Mouse (Mus musculus) liver, postnatal 0 days (tissue): Measurements from ENCODE around the gene Ubash3a. TPM values are rescaled to one million over a fixed set of nuclear protein-coding genes. Genes with fewer than 3 reads are reported as not detected.

Experiments used
- ATAC-seq: fragments of 200-750 bp; cut with Nextera tagmentation; 2 replicates; pipeline ENCODE4 v1.8.0; 2017; ENCODE audit warnings: mild to moderate bottlenecking, moderate library complexity
- DNase-seq: peaks from one replicate; pipeline ENCODE4 v3.0.0-alpha.2; 2016
- H3K27ac ChIP-seq: fragments of 300-500 bp; sonication (generic); 2 replicates; pipeline ENCODE4 v1.5.1; 2014; ENCODE audit warnings: antibody characterized with exemption, moderate library complexity, mild to moderate bottlenecking, low read depth
- H3K27me3 ChIP-seq: fragments of 300-500 bp; sonication (generic); 2 replicates; pipeline ENCODE4 v1.6.1; 2014; ENCODE audit warnings: low read length, control low read depth, mixed read lengths; ENCODE audit not compliant: insufficient read depth
- H3K36me3 ChIP-seq: fragments of 300-500 bp; sonication (generic); replicated peaks from 2 replicates; pipeline ENCODE4 v1.6.1; 2014; ENCODE audit warnings: mild to moderate bottlenecking, control low read depth, low read length, moderate library complexity, mixed read lengths; ENCODE audit not compliant: insufficient read depth
- H3K4me1 ChIP-seq: fragments of 300-500 bp; sonication (generic); 2 replicates; pipeline ENCODE4 v1.6.1; 2014; ENCODE audit warnings: antibody characterized with exemption, mild to moderate bottlenecking, control low read depth; ENCODE audit not compliant: insufficient read depth
- H3K4me2 ChIP-seq: fragments of 300-500 bp; sonication (generic); 2 replicates; pipeline ENCODE4 v1.6.1; 2014; ENCODE audit warnings: low read depth, mild to moderate bottlenecking, low read length, moderate library complexity, mixed read lengths
- H3K4me3 ChIP-seq: fragments of 300-500 bp; sonication (generic); 2 replicates; pipeline ENCODE4 v1.5.1; 2014; ENCODE audit warnings: low read depth, low read length
- H3K9ac ChIP-seq: fragments of 300-500 bp; sonication (generic); replicated peaks from 2 replicates; pipeline ENCODE4 v1.6.1; 2014; ENCODE audit warnings: mild to moderate bottlenecking, moderate library complexity
- H3K9me3 ChIP-seq: fragments of 300-500 bp; sonication (generic); 2 replicates; pipeline ENCODE4 v1.6.1; 2016; ENCODE audit warnings: mild to moderate bottlenecking, control low read depth, low read length, mixed read lengths
- CTCF ChIP-seq: sonication (generic); IDR thresholded peaks from 2 replicates; pipeline ENCODE4 v1.5.1; 2016; ENCODE audit warnings: antibody characterized with exemption, low read depth
- EP300 ChIP-seq: IDR thresholded peaks from 2 replicates; pipeline ENCODE4 v1.6.1; 2016; ENCODE audit warnings: antibody characterized with exemption, low read depth, mild to moderate bottlenecking
- WGBS: fragments of 180-500 bp; shearing (Covaris S2); extraction: QIAGEN DNeasy Blood & Tissue Kit; methylation state at CpG from one replicate; pipeline ENCODE4 v1.1.7; 2014; ENCODE audit not compliant: insufficient replicate concordance; 5-methylcytosine and 5-hydroxymethylcytosine counted together
- polyA plus RNA-seq: library from polyadenylated mRNA; unstranded; fragments of >200 nt; fragmentation: Nextera tagmentation; extraction: Ambion mirVana; gene quantifications from 2 replicates; pipeline ENCODE4 v1.2.1, GENCODE M21; 2015

Gene Ubash3a
- polyA plus RNA-seq, 1 experiment from 2014 or later = 4.6 TPM

DNA sequence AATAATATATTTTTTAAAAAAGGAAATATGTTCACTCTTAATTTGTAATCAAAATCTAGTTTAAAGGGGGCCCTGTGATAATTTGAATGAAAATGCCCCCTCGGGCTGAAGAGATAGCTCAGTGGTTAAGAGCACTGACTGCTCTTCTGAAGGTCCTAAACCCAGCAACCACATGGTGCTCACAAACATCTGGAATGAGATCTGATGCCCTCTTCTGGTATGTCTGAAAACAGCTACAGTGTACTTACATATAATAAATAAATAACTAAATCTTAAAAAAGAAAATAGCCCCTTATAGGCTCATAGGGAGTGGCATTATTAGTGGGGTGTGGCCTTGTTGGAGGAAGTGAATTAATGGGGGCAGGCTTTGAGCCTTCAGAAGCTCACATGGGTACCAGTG, 49.5 kb downstream of the Ubash3a start:
- 50% methylated on average over 1 of the region's 1 CpGs for WGBS
- TF ChIP-seq EP300 = no peak
- peak; percentile 29 for TF ChIP-seq CTCF

DNA sequence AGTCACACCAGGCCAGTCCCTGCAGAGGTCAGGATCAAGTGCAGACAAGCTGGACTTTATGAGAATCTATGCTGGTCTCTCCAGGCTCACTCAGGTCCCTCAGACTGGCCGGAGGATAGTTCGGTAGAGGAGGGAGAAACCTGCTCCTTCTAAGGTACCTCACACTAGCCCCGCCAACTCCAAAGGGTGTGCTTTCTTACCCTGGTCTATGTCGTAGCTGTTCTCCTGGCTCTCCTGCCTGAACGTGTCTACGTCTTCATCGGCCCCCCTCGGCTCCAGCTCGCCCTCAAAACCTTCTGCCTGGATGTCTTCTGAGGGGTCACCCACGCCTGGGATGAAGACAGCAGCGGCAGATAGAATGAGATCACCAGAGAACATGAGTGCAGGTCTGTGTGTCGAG, 50.2 kb downstream of the Ubash3a start:
- Histone ChIP-seq H3K9ac (no peak overlapping the region), H3K27me3 (peaks cover 3% of the 10 kb centered on the region; the same call in 1 of the 2 replicates), H3K36me3 (no peaks in the 10 kb centered on the region), H3K9me3 (no peaks in the 10 kb centered on the region), H3K27ac (no peak overlapping the region), H3K4me2 (no peak overlapping the region), H3K4me3 (no peak overlapping the region), H3K4me1 (peaks cover 11% of the 10 kb centered on the region; the same call in 1 of the 2 replicates)
- WGBS = 81% methylated on average over 12 of the region's 12 CpGs
- DNase-seq = no peak
- ATAC-seq = no peak
- TF ChIP-seq EP300 (no peak), CTCF (no peak)

More for the DNA sequence above, 49.5 kb downstream of the Ubash3a start:
- Histone ChIP-seq H3K4me2 (no peak overlapping the region), H3K36me3 (no peaks in the 10 kb centered on the region), H3K9ac (no peak overlapping the region), H3K27ac (no peak overlapping the region), H3K4me1 (peaks cover 6% of the 10 kb centered on the region; the same call in 1 of the 2 replicates), H3K9me3 (no peaks in the 10 kb centered on the region), H3K4me3 (no peak overlapping the region), H3K27me3 (peaks cover 3% of the 10 kb centered on the region; the same call in 1 of the 2 replicates)
- ATAC-seq = no peak
- no peak for DNase-seq

DNA sequence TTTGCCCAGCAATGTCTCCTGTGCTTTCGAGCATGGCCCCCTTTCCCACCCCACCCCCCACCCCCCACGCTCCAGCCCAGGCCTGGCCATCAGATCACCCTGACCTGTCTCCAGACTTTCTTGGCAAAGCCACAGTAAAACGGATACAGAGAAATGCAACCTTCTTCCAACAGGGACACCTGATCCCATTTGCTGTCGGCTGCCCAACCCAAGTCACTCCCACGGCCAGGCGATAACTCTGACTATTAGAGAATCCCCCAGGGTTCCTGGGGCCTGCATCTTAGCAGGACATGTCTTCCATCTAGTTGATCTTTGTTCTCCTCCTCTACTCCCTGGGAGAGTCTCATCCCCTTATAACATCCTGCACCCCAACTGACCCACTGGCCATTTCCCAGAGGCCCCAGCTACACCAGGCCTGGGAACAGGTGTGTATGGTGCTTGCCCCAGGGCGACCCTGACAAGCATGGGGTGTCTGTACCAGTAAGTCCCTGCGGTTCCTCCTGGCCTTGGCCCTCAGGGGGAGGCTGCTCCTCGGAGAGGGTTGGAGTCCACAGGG, 50.7 kb downstream of the Ubash3a start:
- Histone ChIP-seq H3K27me3 (peaks cover 3% of the 10 kb centered on the region; the same call in 1 of the 2 replicates), H3K4me1 (peaks cover 11% of the 10 kb centered on the region; the same call in 1 of the 2 replicates), H3K4me3 (no peak overlapping the region), H3K9ac (no peak overlapping the region), H3K4me2 (no peak overlapping the region), H3K9me3 (no peaks in the 10 kb centered on the region), H3K36me3 (no peaks in the 10 kb centered on the region), H3K27ac (no peak overlapping the region)
- WGBS = 85% methylated on average over 9 of the region's 9 CpGs
- ATAC-seq (no peak), DNase-seq (no peak)
- TF ChIP-seq CTCF (no peak), EP300 (no peak)

DNA sequence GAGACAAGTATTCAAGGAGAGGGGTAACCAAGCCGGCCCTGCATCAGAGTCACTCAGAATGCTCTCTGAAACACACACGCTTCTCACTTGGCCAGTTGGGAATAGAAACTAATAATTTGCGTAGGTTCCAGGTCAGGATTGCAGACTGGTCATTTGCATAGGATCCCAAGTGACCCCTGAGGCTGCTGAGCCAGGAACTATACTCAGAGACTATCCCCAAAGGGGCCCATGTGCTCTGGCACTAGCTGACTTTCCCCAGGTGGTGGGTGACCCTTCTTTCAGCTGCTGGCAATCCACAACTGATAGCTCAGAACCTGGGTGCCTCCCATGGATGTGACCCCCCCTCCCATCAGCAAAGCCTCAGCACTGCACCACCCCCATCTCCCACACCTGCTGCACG, 51.5 kb downstream of the Ubash3a start:
- no peak for ATAC-seq

DNA sequence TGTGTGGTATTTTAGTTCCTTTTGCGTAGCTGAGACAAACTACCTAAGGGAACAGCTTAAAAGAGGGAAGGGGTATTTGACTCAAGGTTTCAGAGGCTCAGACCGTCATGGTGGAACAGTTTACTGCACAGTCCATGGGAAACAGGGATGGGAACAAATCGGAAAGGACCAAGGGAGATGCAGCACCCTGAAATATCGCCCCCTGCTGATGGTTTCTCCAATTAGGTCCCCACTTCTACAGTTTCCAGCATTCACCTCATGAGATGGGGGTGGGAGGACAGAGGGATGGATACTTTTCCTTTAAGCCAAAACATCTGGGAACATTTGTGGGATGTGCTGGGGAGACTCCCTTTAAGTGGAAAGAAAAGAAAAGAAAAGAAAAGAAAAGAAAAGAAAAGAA, 52.2 kb downstream of the Ubash3a start:
- peak; percentile 48 for TF ChIP-seq CTCF
- no peak for TF ChIP-seq EP300
- H3K36me3 ChIP-seq = no peaks in the 10 kb centered on the region
- no peak for DNase-seq
- H3K9ac ChIP-seq = no peak overlapping the region
- H3K27ac ChIP-seq = no peak overlapping the region
- no peaks in the 10 kb centered on the region for H3K9me3 ChIP-seq
- peaks cover 11% of the 10 kb centered on the region; the same call in 1 of the 2 replicates for H3K4me1 ChIP-seq
- no peak overlapping the region for H3K4me3 ChIP-seq
- no peaks in the 10 kb centered on the region for H3K27me3 ChIP-seq
- H3K4me2 ChIP-seq = no peak overlapping the region
- WGBS = 60% methylated on average over 4 of the region's 4 CpGs
- no peak for ATAC-seq

More for the DNA sequence above, 51.5 kb downstream of the Ubash3a start:
- H3K36me3 ChIP-seq = no peaks in the 10 kb centered on the region
- H3K4me1 ChIP-seq = peaks cover 11% of the 10 kb centered on the region; the same call in 1 of the 2 replicates
- H3K27ac ChIP-seq = no peak overlapping the region
- no peak overlapping the region for H3K9ac ChIP-seq
- no peak overlapping the region for H3K4me2 ChIP-seq
- TF ChIP-seq CTCF = no peak
- TF ChIP-seq EP300 = no peak
- H3K4me3 ChIP-seq = no peak overlapping the region
- no peaks in the 10 kb centered on the region for H3K27me3 ChIP-seq
- DNase-seq = peak; percentile 36
- 68% methylated on average over 4 of the region's 4 CpGs for WGBS
- H3K9me3 ChIP-seq = no peaks in the 10 kb centered on the region

DNA sequence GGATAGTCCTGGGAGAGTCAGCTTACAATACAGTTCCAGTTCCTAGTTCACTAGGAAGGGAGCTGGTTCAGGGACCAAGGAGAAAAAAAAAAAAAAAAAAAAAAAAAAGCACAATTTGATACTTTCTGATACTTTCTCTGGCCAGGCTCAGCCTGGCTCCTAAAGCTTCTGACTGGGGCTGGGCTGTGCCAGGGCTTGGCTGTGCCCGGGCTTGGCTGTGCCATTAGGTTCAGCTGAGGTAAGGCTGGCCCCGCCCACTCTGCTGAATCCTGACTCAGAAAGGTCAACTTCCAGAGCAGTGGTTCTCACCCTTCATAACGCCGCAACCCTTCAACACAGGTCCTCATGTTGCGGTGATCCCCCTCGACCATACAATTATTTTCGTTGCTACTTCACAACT, 52.8 kb downstream of the Ubash3a start:
- Histone ChIP-seq H3K4me3 (no peak overlapping the region), H3K9ac (no peak overlapping the region), H3K4me2 (no peak overlapping the region), H3K27me3 (no peaks in the 10 kb centered on the region), H3K27ac (no peak overlapping the region), H3K9me3 (no peaks in the 10 kb centered on the region), H3K36me3 (no peaks in the 10 kb centered on the region), H3K4me1 (peaks cover 11% of the 10 kb centered on the region; the same call in 1 of the 2 replicates)
- DNase-seq (peak; percentile 43), ATAC-seq (no peak)
- TF ChIP-seq CTCF (no peak), EP300 (no peak)
- WGBS = 69% methylated on average over 7 of the region's 7 CpGs

DNA sequence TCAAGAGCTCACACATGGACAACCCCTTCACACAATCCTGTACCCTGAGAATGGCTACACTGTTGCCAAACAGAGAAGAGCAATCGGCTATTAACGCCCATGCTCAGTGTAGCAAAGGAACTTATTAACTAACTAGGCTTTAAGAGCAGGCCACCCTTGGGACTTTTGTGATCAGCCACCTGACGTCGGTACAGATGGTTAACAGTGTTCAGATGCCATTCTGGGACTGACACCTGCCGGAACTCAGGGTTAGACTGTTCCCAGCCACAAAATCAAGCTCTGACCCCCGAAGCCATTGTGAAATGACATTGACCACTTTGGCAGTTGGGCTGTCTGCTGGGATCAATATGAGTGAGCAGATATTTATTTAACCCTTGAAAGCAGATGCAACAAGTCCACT, 53.7 kb downstream of the Ubash3a start:
- no peak overlapping the region for H3K9ac ChIP-seq
- H3K4me3 ChIP-seq = no peak overlapping the region
- H3K9me3 ChIP-seq = no peaks in the 10 kb centered on the region
- TF ChIP-seq CTCF = no peak
- TF ChIP-seq EP300 = peak; percentile 46; the same call in 1 of the 2 replicates
- H3K4me2 ChIP-seq = no peak overlapping the region
- H3K36me3 ChIP-seq = no peaks in the 10 kb centered on the region
- DNase-seq (peak; percentile 60), ATAC-seq (peak; percentile 87)
- H3K4me1 ChIP-seq = peaks cover 17% of the 10 kb centered on the region
- H3K27me3 ChIP-seq = no peaks in the 10 kb centered on the region
- WGBS = 49% methylated on average over 6 of the region's 6 CpGs
- H3K27ac ChIP-seq = peak overlapping the region; percentile 60
